Mouse (Mus musculus) left cerebral cortex, adult 2 months (tissue): ENCODE measurements at regions not wholly inside any gene's neighbourhood (a gene's known extent, or its start where the extent isn't known, plus 50 kb on each side); places are given as distances from the start of the nearest gene placed in this dataset.
"Not testable (repeated sequence)": the region's sequence is repeated elsewhere in the genome, so short reads cannot be mapped to it uniquely, and the experiment has no call there.

Source experiments
- DNase-seq, 2 experiments: peaks; one replicate each; pipeline ENCODE4 v3.0.0; 2021 to 2022; ENCODE audit warnings: low spot score in 2 of 2, mixed read lengths in 1 of 2; ENCODE audit errors: extremely low spot score in 1 of 2
- H3K27ac ChIP-seq: fragments of 200-600 bp; 2 replicates; pipeline ENCODE4 v1.8.1; 2022
- H3K4me3 ChIP-seq: fragments of 200-600 bp; 2 replicates; pipeline ENCODE4 v1.8.1; 2022
- CTCF ChIP-seq: fragments of 200-600 bp; IDR thresholded peaks from 2 replicates; pipeline ENCODE4 v1.8.1; 2022; ENCODE audit warnings: antibody characterized with exemption, mild to moderate bottlenecking, moderate library complexity
- intact Hi-C: fragments of 180-260 bp; cut with DNase I; formaldehyde crosslinking; loops from one replicate; pipeline ENCODE4 v1.15.1; 2025

DNA sequence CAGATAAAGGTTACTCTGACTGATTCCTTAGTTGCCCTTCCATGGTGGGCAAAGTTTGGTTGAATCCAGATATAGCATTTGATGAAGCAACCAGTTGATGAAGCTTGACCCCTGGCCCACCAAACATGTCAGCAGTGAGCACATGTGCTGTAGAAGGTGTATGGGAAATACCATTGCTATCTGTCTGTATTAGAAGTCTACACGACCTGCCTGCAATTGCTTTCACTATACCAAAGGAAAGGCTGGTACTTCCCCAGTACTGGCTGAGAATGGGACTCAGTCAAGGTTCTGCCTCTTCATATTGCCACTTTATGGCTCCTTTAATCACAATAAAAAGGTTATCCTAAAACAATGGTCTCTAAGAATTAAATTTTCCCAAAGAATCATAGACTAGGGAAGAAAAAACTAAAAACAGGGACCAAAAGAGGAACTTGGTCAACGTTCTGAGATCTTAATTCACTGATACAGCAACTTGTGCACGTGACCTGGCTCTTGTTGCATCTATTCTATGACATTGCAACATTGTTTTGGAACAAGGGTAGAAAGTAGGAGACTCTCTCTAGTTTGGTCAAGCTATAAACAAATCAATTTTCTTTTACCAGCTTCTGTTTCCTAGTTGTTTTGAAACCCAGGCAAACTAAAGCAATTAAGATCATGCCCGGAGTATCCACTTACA lies 284.0 kb downstream of the Rapgef2 start:
- no peak overlapping the region for H3K4me3 ChIP-seq
- TF ChIP-seq CTCF = no peak
- DNase-seq = no peak
- H3K27ac ChIP-seq = no peak overlapping the region
- intact Hi-C loops = no loop called here

- Histone ChIP-seq H3K27ac (no peak overlapping the region), H3K4me3 (no peak overlapping the region)
- no peak for TF ChIP-seq CTCF
- no peak for DNase-seq
- intact Hi-C loops = no loop called here
Measured at GRCm38 (mm10) chr3:79001754-79002153, 284.6 kb downstream of the Rapgef2 start.

- intact Hi-C loops = no loop called here
Measured at GRCm38 (mm10) chr3:79000293-79000692, 286.0 kb downstream of the Rapgef2 start.

GRCm38 (mm10) chr3:78999803-79000202 lies 286.5 kb downstream of the Rapgef2 start:
- no peak overlapping the region for H3K27ac ChIP-seq
- no peak for TF ChIP-seq CTCF
- no peak overlapping the region for H3K4me3 ChIP-seq
- intact Hi-C loops = no loop called here
- DNase-seq = no peak

More at GRCm38 (mm10) chr3:79000293-79000692, 286.0 kb downstream of the Rapgef2 start:
- no peak overlapping the region for H3K27ac ChIP-seq
- TF ChIP-seq CTCF = no peak
- no peak overlapping the region for H3K4me3 ChIP-seq
- no peak for DNase-seq

- intact Hi-C loops = no loop called here
Measured at GRCm38 (mm10) chr3:78988120-78988519, 298.2 kb downstream of the Rapgef2 start.

GRCm38 (mm10) chr3:78986726-78987125 lies 299.6 kb downstream of the Rapgef2 start:
- no peak overlapping the region for H3K27ac ChIP-seq
- TF ChIP-seq CTCF = no peak
- DNase-seq = no peak
- no peak overlapping the region for H3K4me3 ChIP-seq
- intact Hi-C loops = no loop called here

More at GRCm38 (mm10) chr3:78988120-78988519, 298.2 kb downstream of the Rapgef2 start:
- DNase-seq = no peak
- no peak for TF ChIP-seq CTCF
- peak overlapping the region; percentile 55; the same call in 1 of the 2 replicates for H3K27ac ChIP-seq
- no peak overlapping the region for H3K4me3 ChIP-seq

DNA sequence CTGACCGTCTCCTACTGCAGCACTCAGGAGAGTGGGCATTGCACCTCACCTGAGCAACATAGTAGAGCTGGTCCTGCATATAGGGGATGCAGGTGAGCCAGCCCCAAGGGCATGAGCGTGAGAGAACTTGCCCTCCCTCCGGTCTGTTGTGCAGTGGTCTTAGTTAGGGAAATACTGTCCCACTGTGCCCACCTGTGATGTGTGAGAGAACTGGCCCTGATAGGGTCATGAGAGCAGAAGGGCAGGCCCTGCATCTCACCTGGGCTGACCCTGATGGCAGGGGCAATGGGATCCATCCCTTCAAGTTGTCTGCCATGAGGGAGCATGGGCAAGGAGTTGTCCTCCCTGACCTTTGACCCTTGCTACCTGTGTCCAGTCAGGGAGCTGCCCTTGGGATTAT lies 305.3 kb downstream of the Rapgef2 start:
- no peak overlapping the region for H3K4me3 ChIP-seq
- no peak for DNase-seq
- no peak for TF ChIP-seq CTCF
- intact Hi-C loops = no loop called here
- H3K27ac ChIP-seq = no peak overlapping the region

DNA sequence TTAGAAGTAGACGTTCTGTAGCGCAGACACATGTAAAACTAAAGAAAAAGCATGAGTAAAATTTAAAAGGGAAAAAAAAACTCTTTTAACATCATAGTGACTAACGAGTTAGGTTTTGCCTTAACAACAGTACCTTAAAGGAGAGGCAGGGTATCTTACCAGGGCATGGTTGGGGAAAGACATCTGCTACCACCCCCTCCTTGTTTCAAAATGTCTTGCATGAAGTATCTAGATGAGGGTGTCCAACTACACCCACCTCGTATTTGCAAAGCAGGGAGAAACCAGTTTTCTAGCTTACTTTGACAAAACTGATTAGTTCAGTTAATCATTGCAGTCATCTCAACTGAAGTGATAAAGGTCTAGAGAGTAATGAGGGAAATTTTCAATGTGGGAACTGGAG lies 307.5 kb downstream of the Rapgef2 start:
- intact Hi-C loops = loop anchor here (5.0 kb wide), 2 partner anchors 39 to 89 kb away; no protein-coding TSS in a partner anchor
- Histone ChIP-seq H3K27ac (no peak overlapping the region), H3K4me3 (no peak overlapping the region)
- DNase-seq = no peak
- no peak for TF ChIP-seq CTCF

GRCm38 (mm10) chr3:78966683-78967549 lies 319.4 kb downstream of the Rapgef2 start:
- DNase-seq, intact Hi-C loops: not testable (repeated sequence)
- Histone ChIP-seq H3K4me3 (peak overlapping the region; percentile 50), H3K27ac (peak overlapping the region; percentile 75)

GRCm38 (mm10) chr3:78964231-78964858 lies 322.0 kb downstream of the Rapgef2 start:
- intact Hi-C loops = no loop called here
- no peak for TF ChIP-seq CTCF
- Histone ChIP-seq H3K27ac (no peak overlapping the region), H3K4me3 (no peak overlapping the region)
- no peak for DNase-seq

DNA sequence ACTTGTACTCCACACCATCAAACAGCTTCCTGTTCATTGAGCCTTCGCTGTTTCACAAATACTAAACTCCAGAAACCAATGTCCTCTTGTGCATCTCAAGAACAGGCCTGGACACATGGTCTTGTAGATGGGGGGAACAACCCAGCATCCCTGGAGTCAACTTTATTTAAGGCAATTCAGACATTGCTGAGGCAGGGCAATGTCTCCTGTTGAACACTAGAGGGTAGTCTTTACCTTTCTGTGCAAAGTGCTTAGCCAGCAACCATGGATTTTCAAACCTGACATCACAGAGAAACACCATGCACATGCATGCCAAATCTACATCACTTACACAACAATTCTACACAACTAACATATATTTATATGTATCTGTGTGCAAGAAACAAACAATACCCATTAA lies 327.5 kb downstream of the Rapgef2 start:
- H3K4me3 ChIP-seq = no peak overlapping the region
- H3K27ac ChIP-seq = no peak overlapping the region
- peak; percentile 30 to 35 for DNase-seq
- intact Hi-C loops = loop anchor here (1.0 to 10.0 kb wide), 4 partner anchors 106 to 628 kb away; no protein-coding TSS in a partner anchor
- peak; percentile 97 for TF ChIP-seq CTCF

DNA sequence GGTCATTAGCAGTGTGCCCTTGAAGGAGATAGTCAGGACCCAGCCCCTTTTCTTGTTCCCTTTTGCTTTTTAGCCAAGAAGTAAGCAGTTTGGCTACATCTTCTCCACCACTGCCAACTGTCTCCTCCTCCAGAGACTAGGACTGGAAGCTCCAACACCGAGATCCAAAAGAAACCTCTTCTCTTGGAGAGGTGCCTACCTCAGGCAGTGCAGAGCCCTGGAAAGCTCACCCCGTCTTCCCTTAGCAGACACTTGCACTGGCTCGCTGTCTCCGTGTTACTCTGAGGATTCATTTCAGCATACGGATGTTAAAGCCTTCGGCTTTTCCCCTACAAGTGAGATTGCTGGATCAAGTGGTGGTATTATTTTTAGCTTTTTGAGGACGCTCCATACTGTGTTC lies 331.0 kb downstream of the Rapgef2 start:
- TF ChIP-seq CTCF = no peak
- DNase-seq = no peak
- no peak overlapping the region for H3K27ac ChIP-seq
- intact Hi-C loops = loop anchor here (5.0 to 10.0 kb wide), 2 partner anchors 109 to 542 kb away; no protein-coding TSS in a partner anchor
- H3K4me3 ChIP-seq = no peak overlapping the region

DNA sequence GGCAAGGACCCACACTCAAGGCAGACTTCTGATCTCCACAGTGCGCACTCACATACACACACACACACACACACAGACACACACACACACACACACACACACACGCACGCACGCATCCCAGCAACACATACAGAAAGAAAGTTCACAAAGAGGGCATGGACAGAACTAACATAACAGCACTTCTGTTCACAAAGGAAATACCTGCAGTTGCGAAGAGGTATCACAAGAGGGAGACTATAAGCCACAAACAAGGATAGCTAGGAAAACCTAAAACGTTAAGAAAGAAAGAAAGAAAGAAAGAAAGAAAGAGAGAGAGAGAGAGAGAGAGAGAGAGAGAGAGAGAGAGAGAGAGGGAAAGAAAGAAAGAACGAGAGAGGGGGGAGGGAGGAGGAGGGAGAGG lies 336.9 kb downstream of the Rapgef2 start:
- H3K4me3 ChIP-seq, intact Hi-C loops, H3K27ac ChIP-seq, DNase-seq: not testable (repeated sequence)
